Mouse (Mus musculus): Measurements from ENCODE around the gene 4921539E11Rik. TPM values are rescaled to one million over a fixed set of nuclear protein-coding genes. Genes with fewer than 3 reads are reported as not detected.
A peak's percentile ranks its signal among the peaks of the same experiment; 100 is the strongest.

4921539E11Rik gene
- total RNA-seq, 1 experiment = not detected

GRCm38 (mm10) chr4:103247813-103248212 lies 42.9 kb downstream of the 4921539E11Rik start:
- Histone ChIP-seq H3K9ac (ENCODE audit: insufficient read depth, low read depth, low read length, poor library complexity, severe bottlenecking) (no peak overlapping the region), H3K4me3 (ENCODE audit: insufficient read depth in 1 of 2, low read depth in 1 of 2, low read length in 2 of 2, poor library complexity in 1 of 2, severe bottlenecking in 1 of 2) (no peak overlapping the region), H3K36me3 (ENCODE audit: control insufficient read depth, insufficient read depth, low read length, poor library complexity, severe bottlenecking) (no peaks in the 10 kb centered on the region), H3K9me3 (ENCODE audit: control insufficient read depth, insufficient read depth, low read depth, low read length) (no peaks in the 10 kb centered on the region), H3K27ac (ENCODE audit: insufficient read depth, low read depth, low read length, poor library complexity, severe bottlenecking) (no peak overlapping the region), H3K4me1 (ENCODE audit: control insufficient read depth in 2 of 2, insufficient read depth in 2 of 2, low read length in 2 of 2, poor library complexity in 1 of 2) (peaks cover 5% of the 10 kb centered on the region in 2 experiments; a peak in 2 of 4 replicates)
- in situ Hi-C loops (cut with MboI; ENCODE audit: low sequenced_read_pairs in 2 of 2, unreplicated experiment in 2 of 2) = no loop called here
- TF ChIP-seq MAFK (IDR thresholded peaks at IDR 0.05; ENCODE audit: insufficient read depth, low read depth, low read length) (no peak), ZNF384 (IDR thresholded peaks at IDR 0.05; ENCODE audit: low read depth, low read length) (peak; percentile 20; the same call in 1 of the 2 replicates)
- DNase-seq (ENCODE audit: low read depth, low spot score) = no peak

GRCm38 (mm10) chr4:103247249-103247648 lies 43.4 kb downstream of the 4921539E11Rik start:
- in situ Hi-C loops (cut with MboI; ENCODE audit: low sequenced_read_pairs in 2 of 2, unreplicated experiment in 2 of 2) = no loop called here
- Histone ChIP-seq H3K9me3 (ENCODE audit: control insufficient read depth, insufficient read depth, low read depth, low read length) (no peaks in the 10 kb centered on the region), H3K27ac (ENCODE audit: insufficient read depth, low read depth, low read length, poor library complexity, severe bottlenecking) (peak overlapping the region; percentile 33; the same call in 1 of the 2 replicates), H3K4me3 (ENCODE audit: insufficient read depth in 1 of 2, low read depth in 1 of 2, low read length in 2 of 2, poor library complexity in 1 of 2, severe bottlenecking in 1 of 2) (no peak overlapping the region), H3K4me1 (ENCODE audit: control insufficient read depth in 2 of 2, insufficient read depth in 2 of 2, low read length in 2 of 2, poor library complexity in 1 of 2) (peaks cover 5% of the 10 kb centered on the region in 2 experiments; a peak in 2 of 4 replicates), H3K36me3 (ENCODE audit: control insufficient read depth, insufficient read depth, low read length, poor library complexity, severe bottlenecking) (no peaks in the 10 kb centered on the region), H3K9ac (ENCODE audit: insufficient read depth, low read depth, low read length, poor library complexity, severe bottlenecking) (no peak overlapping the region)
- TF ChIP-seq CHD2 (IDR thresholded peaks at IDR 0.05; ENCODE audit: low read depth, low read length) (no peak), ZNF384 (IDR thresholded peaks at IDR 0.05; ENCODE audit: low read depth, low read length) (no peak), HCFC1 (IDR thresholded peaks at IDR 0.05; ENCODE audit: borderline replicate concordance, insufficient read depth, low read length) (no peak), MAFK (IDR thresholded peaks at IDR 0.05; ENCODE audit: insufficient read depth, low read depth, low read length) (no peak), ZC3H11A (IDR thresholded peaks at IDR 0.05; ENCODE audit: borderline replicate concordance, low read depth, low read length) (no peak)
- DNase-seq (ENCODE audit: low read depth, low spot score) = no peak

- Histone ChIP-seq H3K27ac (ENCODE audit: insufficient read depth, low read depth, low read length, poor library complexity, severe bottlenecking) (no peak overlapping the region), H3K9ac (ENCODE audit: insufficient read depth, low read depth, low read length, poor library complexity, severe bottlenecking) (no peak overlapping the region), H3K36me3 (ENCODE audit: control insufficient read depth, insufficient read depth, low read length, poor library complexity, severe bottlenecking) (no peaks in the 10 kb centered on the region), H3K4me1 (ENCODE audit: control insufficient read depth in 2 of 2, insufficient read depth in 2 of 2, low read length in 2 of 2, poor library complexity in 1 of 2) (no peaks in the 10 kb centered on the region), H3K9me3 (ENCODE audit: control insufficient read depth, insufficient read depth, low read depth, low read length) (no peaks in the 10 kb centered on the region), H3K4me3 (ENCODE audit: insufficient read depth in 1 of 2, low read depth in 1 of 2, low read length in 2 of 2, poor library complexity in 1 of 2, severe bottlenecking in 1 of 2) (no peak overlapping the region)
- TF ChIP-seq CHD2 (IDR thresholded peaks at IDR 0.05; ENCODE audit: low read depth, low read length) (no peak), HCFC1 (IDR thresholded peaks at IDR 0.05; ENCODE audit: borderline replicate concordance, insufficient read depth, low read length) (no peak), ZC3H11A (IDR thresholded peaks at IDR 0.05; ENCODE audit: borderline replicate concordance, low read depth, low read length) (no peak), ZNF384 (IDR thresholded peaks at IDR 0.05; ENCODE audit: low read depth, low read length) (no peak), MAFK (IDR thresholded peaks at IDR 0.05; ENCODE audit: insufficient read depth, low read depth, low read length) (no peak)
- in situ Hi-C loops (cut with MboI; ENCODE audit: low sequenced_read_pairs in 2 of 2, unreplicated experiment in 2 of 2) = no loop called here
- no peak for DNase-seq (ENCODE audit: low read depth, low spot score)
Measured at GRCm38 (mm10) chr4:103232156-103232555, 58.5 kb downstream of the 4921539E11Rik start.

- H3K4me1 ChIP-seq (ENCODE audit: control insufficient read depth in 2 of 2, insufficient read depth in 2 of 2, low read length in 2 of 2, poor library complexity in 1 of 2) = no peaks in the 10 kb centered on the region
- DNase-seq (ENCODE audit: low read depth, low spot score) = no peak
- TF ChIP-seq HCFC1 (IDR thresholded peaks at IDR 0.05; ENCODE audit: borderline replicate concordance, insufficient read depth, low read length) (no peak), CHD2 (IDR thresholded peaks at IDR 0.05; ENCODE audit: low read depth, low read length) (no peak), MAFK (IDR thresholded peaks at IDR 0.05; ENCODE audit: insufficient read depth, low read depth, low read length) (no peak), ZC3H11A (IDR thresholded peaks at IDR 0.05; ENCODE audit: borderline replicate concordance, low read depth, low read length) (no peak), ZNF384 (IDR thresholded peaks at IDR 0.05; ENCODE audit: low read depth, low read length) (no peak)
- in situ Hi-C loops (cut with MboI; ENCODE audit: low sequenced_read_pairs in 2 of 2, unreplicated experiment in 2 of 2) = no loop called here
- no peaks in the 10 kb centered on the region for H3K36me3 ChIP-seq (ENCODE audit: control insufficient read depth, insufficient read depth, low read length, poor library complexity, severe bottlenecking)
- H3K4me3 ChIP-seq (ENCODE audit: insufficient read depth in 1 of 2, low read depth in 1 of 2, low read length in 2 of 2, poor library complexity in 1 of 2, severe bottlenecking in 1 of 2) = no peak overlapping the region
- peaks cover 3% of the 10 kb centered on the region for H3K9me3 ChIP-seq (ENCODE audit: control insufficient read depth, insufficient read depth, low read depth, low read length)
- no peak overlapping the region for H3K27ac ChIP-seq (ENCODE audit: insufficient read depth, low read depth, low read length, poor library complexity, severe bottlenecking)
- H3K9ac ChIP-seq (ENCODE audit: insufficient read depth, low read depth, low read length, poor library complexity, severe bottlenecking) = no peak overlapping the region
Measured at GRCm38 (mm10) chr4:103222854-103223253, 67.8 kb downstream of the 4921539E11Rik start.

- in situ Hi-C loops (cut with MboI; ENCODE audit: low sequenced_read_pairs in 2 of 2, unreplicated experiment in 2 of 2) = no loop called here
- Histone ChIP-seq H3K36me3 (ENCODE audit: control insufficient read depth, insufficient read depth, low read length, poor library complexity, severe bottlenecking) (no peaks in the 10 kb centered on the region), H3K4me3 (ENCODE audit: insufficient read depth in 1 of 2, low read depth in 1 of 2, low read length in 2 of 2, poor library complexity in 1 of 2, severe bottlenecking in 1 of 2) (no peak overlapping the region), H3K27ac (ENCODE audit: insufficient read depth, low read depth, low read length, poor library complexity, severe bottlenecking) (no peak overlapping the region), H3K4me1 (ENCODE audit: control insufficient read depth in 2 of 2, insufficient read depth in 2 of 2, low read length in 2 of 2, poor library complexity in 1 of 2) (no peaks in the 10 kb centered on the region), H3K9me3 (ENCODE audit: control insufficient read depth, insufficient read depth, low read depth, low read length) (peaks cover 3% of the 10 kb centered on the region), H3K9ac (ENCODE audit: insufficient read depth, low read depth, low read length, poor library complexity, severe bottlenecking) (no peak overlapping the region)
- no peak for DNase-seq (ENCODE audit: low read depth, low spot score)
- TF ChIP-seq MAFK (IDR thresholded peaks at IDR 0.05; ENCODE audit: insufficient read depth, low read depth, low read length) (no peak), HCFC1 (IDR thresholded peaks at IDR 0.05; ENCODE audit: borderline replicate concordance, insufficient read depth, low read length) (no peak), ZC3H11A (IDR thresholded peaks at IDR 0.05; ENCODE audit: borderline replicate concordance, low read depth, low read length) (no peak), CHD2 (IDR thresholded peaks at IDR 0.05; ENCODE audit: low read depth, low read length) (no peak), ZNF384 (IDR thresholded peaks at IDR 0.05; ENCODE audit: low read depth, low read length) (no peak)
Measured at GRCm38 (mm10) chr4:103221789-103222188, 68.9 kb downstream of the 4921539E11Rik start.

Measured in ES-E14 (cell line).